Mouse (Mus musculus) hindbrain, embryonic 11.5 days (tissue): ENCODE data around the gene Btn2a2. TPM values are rescaled to one million over a fixed set of nuclear protein-coding genes. Genes with fewer than 3 reads are reported as not detected.
A peak's percentile ranks its signal among the peaks of the same experiment; 100 is the strongest.

ENCODE experiments used
- ATAC-seq: fragments of 200-750 bp; cut with Nextera tagmentation; 2 replicates; pipeline ENCODE4 v1.8.0; 2017; ENCODE audit warnings: mild to moderate bottlenecking, moderate TSS enrichment, moderate library complexity; ENCODE audit not compliant: low FRiP score
- DNase-seq: peaks from one replicate; pipeline ENCODE4 v3.0.0-alpha.2; 2015; ENCODE audit warnings: low spot score
- H3K27ac ChIP-seq: fragments of 300-500 bp; sonication (generic); 2 replicates; pipeline ENCODE4 v1.5.1; 2014; ENCODE audit warnings: mild to moderate bottlenecking, low read depth, low read length
- H3K27me3 ChIP-seq: fragments of 300-500 bp; sonication (generic); 2 replicates; pipeline ENCODE4 v1.6.1; 2014; ENCODE audit warnings: mild to moderate bottlenecking, low read length, moderate library complexity, mixed read lengths; ENCODE audit not compliant: control insufficient read depth, insufficient read depth
- H3K36me3 ChIP-seq: fragments of 300-500 bp; sonication (generic); 2 replicates; pipeline ENCODE4 v1.6.1; 2014; ENCODE audit warnings: mild to moderate bottlenecking, low read length, moderate library complexity, mixed read lengths; ENCODE audit not compliant: control insufficient read depth, insufficient read depth
- H3K4me1 ChIP-seq: fragments of 300-500 bp; sonication (generic); replicated peaks from 2 replicates; pipeline ENCODE4 v1.6.1; 2014; ENCODE audit warnings: low read length, mixed read lengths; ENCODE audit not compliant: control insufficient read depth, insufficient read depth
- H3K4me2 ChIP-seq: fragments of 300-500 bp; sonication (generic); replicated peaks from 2 replicates; pipeline ENCODE4 v1.6.1; 2014; ENCODE audit warnings: mild to moderate bottlenecking, low read depth, low read length
- H3K4me3 ChIP-seq: fragments of 300-500 bp; sonication (generic); 2 replicates; pipeline ENCODE4 v1.5.1; 2014; ENCODE audit warnings: low read depth, low read length
- H3K9ac ChIP-seq: fragments of 300-500 bp; sonication (generic); 2 replicates; pipeline ENCODE4 v1.6.1; 2014; ENCODE audit warnings: low read depth, low read length
- H3K9me3 ChIP-seq: fragments of 300-500 bp; sonication (generic); 2 replicates; pipeline ENCODE4 v1.6.1; 2016; ENCODE audit warnings: low read length; ENCODE audit not compliant: control insufficient read depth
- WGBS: fragments of 180-500 bp; shearing (Covaris S2); extraction: QIAGEN DNeasy Blood & Tissue Kit; methylation state at CpG from one replicate; pipeline ENCODE4 v1.1.7; 2014; 5-methylcytosine and 5-hydroxymethylcytosine counted together
- polyA plus RNA-seq: library from polyadenylated mRNA; unstranded; fragments of >200 nt; fragmentation: Nextera tagmentation; extraction: Ambion mirVana; gene quantifications from 2 replicates; pipeline ENCODE4 v1.2.1, GENCODE M21; 2014

Btn2a2 gene
- polyA plus RNA-seq, 1 experiment from 2014 or later, result 0.15 TPM

- H3K9ac ChIP-seq, result peak overlapping the region; percentile 60
- H3K9me3 ChIP-seq, result no peaks in the 10 kb centered on the region
- peaks cover 8% of the 10 kb centered on the region for H3K4me1 ChIP-seq
- H3K4me3 ChIP-seq, result peak overlapping the region; percentile 63
- ATAC-seq (no peak), DNase-seq (peak; percentile 50)
- WGBS, result 26% methylated on average over 9 of the region's 9 CpGs
- no peaks in the 10 kb centered on the region for H3K27me3 ChIP-seq
- no peaks in the 10 kb centered on the region for H3K36me3 ChIP-seq
- peak overlapping the region; percentile 67 for H3K4me2 ChIP-seq
- peak overlapping the region; percentile 92 for H3K27ac ChIP-seq
These were observed 43.8 kb upstream of the Btn2a2 start for GRCm38 (mm10) chr13:23532262-23533075.

GRCm38 (mm10) chr13:23530901-23531875, 42.5 kb upstream of the Btn2a2 start, which contains the start of gene Hist1h4h:
Gene Hist1h4h, plus strand, starts transcription at chr13:23531050.
- Histone ChIP-seq H3K9ac (peak within 1 kb of the TSS; percentile 86), H3K36me3 (no peaks in the 10 kb centered on the region), H3K27me3 (no peaks in the 10 kb centered on the region), H3K4me3 (peak within 1 kb of the TSS; percentile 63), H3K4me1 (peaks cover 6% of the 10 kb centered on the region), H3K27ac (peak within 1 kb of the TSS; percentile 92), H3K9me3 (no peaks in the 10 kb centered on the region), H3K4me2 (peak within 1 kb of the TSS; percentile 67)
- peak; percentile 76 for ATAC-seq
- peak; percentile 98 for DNase-seq
- under 1% methylated on average over 56 of the region's 70 CpGs for WGBS

GRCm38 (mm10) chr13:23530181-23530900, 41.7 kb upstream of the Btn2a2 start:
- Histone ChIP-seq H3K4me3 (peak overlapping the region; percentile 63), H3K9me3 (no peaks in the 10 kb centered on the region), H3K27ac (peak overlapping the region; percentile 92), H3K4me1 (peaks cover 6% of the 10 kb centered on the region), H3K27me3 (no peaks in the 10 kb centered on the region), H3K4me2 (peak overlapping the region; percentile 36), H3K9ac (peak overlapping the region; percentile 86), H3K36me3 (no peaks in the 10 kb centered on the region)
- under 1% methylated on average over 20 of the region's 20 CpGs for WGBS
- DNase-seq (peak; percentile 72), ATAC-seq (no peak)

GRCm38 (mm10) chr13:23529480-23530165, 41.0 kb upstream of the Btn2a2 start:
- peak overlapping the region; percentile 92; the same call in 1 of the 2 replicates for H3K27ac ChIP-seq
- H3K4me1 ChIP-seq, result peaks cover 6% of the 10 kb centered on the region
- ATAC-seq (no peak), DNase-seq (peak; percentile 28)
- peak overlapping the region; percentile 86 for H3K9ac ChIP-seq
- peak overlapping the region; percentile 36 for H3K4me2 ChIP-seq
- H3K4me3 ChIP-seq, result peak overlapping the region; percentile 63
- H3K27me3 ChIP-seq, result no peaks in the 10 kb centered on the region
- no peaks in the 10 kb centered on the region for H3K36me3 ChIP-seq
- WGBS, result 34% methylated on average over 2 of the region's 2 CpGs
- no peaks in the 10 kb centered on the region for H3K9me3 ChIP-seq

GRCm38 (mm10) chr13:23529005-23529404, 40.3 kb upstream of the Btn2a2 start:
- no peak overlapping the region for H3K27ac ChIP-seq
- no peak overlapping the region for H3K4me3 ChIP-seq
- H3K4me1 ChIP-seq, result peaks cover 4% of the 10 kb centered on the region
- H3K9ac ChIP-seq, result no peak overlapping the region
- ATAC-seq, result no peak
- no peaks in the 10 kb centered on the region for H3K36me3 ChIP-seq
- H3K4me2 ChIP-seq, result 0 out of 2 replicates have a peak overlapping the region, but pooled peaks have one; percentile 6
- DNase-seq, result peak; percentile 33
- no peaks in the 10 kb centered on the region for H3K27me3 ChIP-seq
- WGBS, result 79% methylated on average over 5 of the region's 5 CpGs
- H3K9me3 ChIP-seq, result no peaks in the 10 kb centered on the region

GRCm38 (mm10) chr13:23526312-23526711, 37.7 kb upstream of the Btn2a2 start:
- H3K27me3 ChIP-seq, result no peaks in the 10 kb centered on the region
- WGBS, result under 1% methylated on average over 17 of the region's 17 CpGs
- H3K27ac ChIP-seq, result no peak overlapping the region
- H3K4me1 ChIP-seq, result no peaks in the 10 kb centered on the region; the same call in 1 of the 2 replicates
- no peaks in the 10 kb centered on the region for H3K36me3 ChIP-seq
- H3K9me3 ChIP-seq, result no peaks in the 10 kb centered on the region
- H3K4me3 ChIP-seq, result peak overlapping the region; percentile 32
- H3K9ac ChIP-seq, result peak overlapping the region; percentile 58
- peak overlapping the region; percentile 37 for H3K4me2 ChIP-seq
- ATAC-seq (peak; percentile 48; the same call in 1 of the 2 replicates), DNase-seq (peak; percentile 97)

- DNase-seq (peak; percentile 74), ATAC-seq (no peak)
- no peaks in the 10 kb centered on the region for H3K9me3 ChIP-seq
- no peaks in the 10 kb centered on the region for H3K27me3 ChIP-seq
- H3K36me3 ChIP-seq, result no peaks in the 10 kb centered on the region
- no peak overlapping the region for H3K9ac ChIP-seq
- peak overlapping the region; percentile 20 for H3K4me2 ChIP-seq
- WGBS, result 2% methylated on average over 10 of the region's 10 CpGs
- H3K27ac ChIP-seq, result no peak overlapping the region
- H3K4me1 ChIP-seq, result no peaks in the 10 kb centered on the region; the same call in 1 of the 2 replicates
- H3K4me3 ChIP-seq, result peak overlapping the region; percentile 32
These were observed 37.2 kb upstream of the Btn2a2 start for GRCm38 (mm10) chr13:23525901-23526300.
